Mouse (Mus musculus) ES-Bruce4 (cell line): ENCODE measurements around the gene Ccdc97.
A peak's percentile ranks its signal among the peaks of the same experiment; 100 is the strongest.

ENCODE experiments used
- CTCF ChIP-seq: IDR thresholded peaks from one replicate; pipeline ENCODE4 v1.8.1; 2011; ENCODE audit warnings: low read depth, low read length
- EP300 ChIP-seq: IDR thresholded peaks from 2 replicates; pipeline ENCODE4 v1.6.1; 2011; ENCODE audit warnings: low read depth, low read length; ENCODE audit not compliant: insufficient read depth
- POLR2A ChIP-seq: IDR thresholded peaks from one replicate; pipeline ENCODE4 v1.8.1; 2011; ENCODE audit warnings: low read length; ENCODE audit not compliant: insufficient read depth

GRCm38 (mm10) chr7:25680514-25681258, 38.2 kb downstream of the Ccdc97 start, which contains the start of gene B9d2:
- no peak for TF ChIP-seq CTCF
- no peak for TF ChIP-seq EP300
- TF ChIP-seq POLR2A = peak; percentile 57
